Mouse (Mus musculus) midbrain, embryonic 13.5 days (tissue): ENCODE results near the gene Gm11555. TPM values are rescaled to one million over a fixed set of nuclear protein-coding genes. Genes with fewer than 3 reads are reported as not detected.

Source experiments
- polyA plus RNA-seq: library from polyadenylated mRNA; unstranded; fragments of >200 nt; fragmentation: Nextera tagmentation; extraction: Ambion mirVana; gene quantifications from 2 replicates; pipeline ENCODE4 v1.2.1, GENCODE M21; 2015

Gene Gm11555
- polyA plus RNA-seq, 1 experiment from 2014 or later: not detected

Other genes with a start within 250 kb of the Gm11555 start
- 0.13 TPM in 1 of 2 replicates, not detected in the other for gene Krt12, start 228.0 kb downstream of the Gm11555 start, polyA plus RNA-seq
- 0.10 TPM in 1 of 2 replicates, not detected in the other for gene Krt20, start 212.1 kb downstream of the Gm11555 start, polyA plus RNA-seq
- not detected in 2 replicates for gene Krt23, start 157.1 kb downstream of the Gm11555 start, polyA plus RNA-seq
- gene Krt39, start 128.9 kb downstream of the Gm11555 start, polyA plus RNA-seq: not detected in 2 replicates
- not detected in 2 replicates for gene Krt40, start 107.1 kb downstream of the Gm11555 start, polyA plus RNA-seq
- gene Krtap3-3, start 99.4 kb downstream of the Gm11555 start, polyA plus RNA-seq: not detected in 2 replicates
- gene Krtap3-2, start 93.4 kb downstream of the Gm11555 start, polyA plus RNA-seq: not detected in 2 replicates
- not detected in 2 replicates for gene Gm11939, start 90.8 kb downstream of the Gm11555 start, polyA plus RNA-seq
- not detected in 2 replicates for gene Krtap3-1, start 83.6 kb downstream of the Gm11555 start, polyA plus RNA-seq
- not detected in 2 replicates for gene Krtap1-5, start 69.2 kb downstream of the Gm11555 start, polyA plus RNA-seq
- not detected in 2 replicates for gene Krtap1-4, start 66.6 kb downstream of the Gm11555 start, polyA plus RNA-seq
- not detected in 2 replicates for gene Krtap1-3, start 58.9 kb downstream of the Gm11555 start, polyA plus RNA-seq
- gene Krtap9-3, start 52.1 kb downstream of the Gm11555 start, polyA plus RNA-seq: not detected in 2 replicates
- gene Gm11938, start 46.9 kb downstream of the Gm11555 start, polyA plus RNA-seq: not detected in 2 replicates
- not detected in 2 replicates for gene Gm11937, start 40.0 kb downstream of the Gm11555 start, polyA plus RNA-seq
- gene Krtap2-4, start 35.4 kb downstream of the Gm11555 start, polyA plus RNA-seq: not detected in 2 replicates
- not detected in 2 replicates for gene Gm11562, start 29.8 kb downstream of the Gm11555 start, polyA plus RNA-seq
- gene Krtap4-1, start 22.0 kb downstream of the Gm11555 start, polyA plus RNA-seq: not detected in 2 replicates
- gene Krtap4-2, start 15.2 kb downstream of the Gm11555 start, polyA plus RNA-seq: not detected in 2 replicates
- not detected in 2 replicates for gene Krtap4-7, start 6.1 kb downstream of the Gm11555 start, polyA plus RNA-seq
- not detected in 2 replicates for gene Gm11563, start 8.7 kb upstream of the Gm11555 start, polyA plus RNA-seq
- not detected in 2 replicates for gene Krtap4-6, start 15.7 kb upstream of the Gm11555 start, polyA plus RNA-seq
- gene Gm14190, start 40.5 kb upstream of the Gm11555 start, polyA plus RNA-seq: not detected in 2 replicates
- not detected in 2 replicates for gene Gm14180, start 84.1 kb upstream of the Gm11555 start, polyA plus RNA-seq
- not detected in 2 replicates for gene Gm11595, start 122.7 kb upstream of the Gm11555 start, polyA plus RNA-seq
- gene Krtap4-8, start 130.5 kb upstream of the Gm11555 start, polyA plus RNA-seq: not detected in 2 replicates
- not detected in 2 replicates for gene Krtap4-9, start 135.0 kb upstream of the Gm11555 start, polyA plus RNA-seq
- gene Gm11596, start 143.2 kb upstream of the Gm11555 start, polyA plus RNA-seq: not detected in 2 replicates
- not detected in 2 replicates for gene Gm11569, start 148.7 kb upstream of the Gm11555 start, polyA plus RNA-seq
- not detected in 2 replicates for gene Gm11554, start 154.2 kb upstream of the Gm11555 start, polyA plus RNA-seq
- not detected in 2 replicates for gene Krtap4-13, start 159.7 kb upstream of the Gm11555 start, polyA plus RNA-seq
- not detected in 2 replicates for gene Gm11564, start 165.4 kb upstream of the Gm11555 start, polyA plus RNA-seq
- not detected in 2 replicates for gene 2300003K06Rik, start 187.8 kb upstream of the Gm11555 start, polyA plus RNA-seq
- not detected in 2 replicates for gene Krtap4-16, start 201.4 kb upstream of the Gm11555 start, polyA plus RNA-seq
- not detected in 2 replicates for gene Gm11568, start 207.7 kb upstream of the Gm11555 start, polyA plus RNA-seq
- not detected in 2 replicates for gene Gm11559, start 214.2 kb upstream of the Gm11555 start, polyA plus RNA-seq
- gene Krtap9-1, start 223.2 kb upstream of the Gm11555 start, polyA plus RNA-seq: not detected in 2 replicates
- not detected in 2 replicates for gene Gm11567, start 229.0 kb upstream of the Gm11555 start, polyA plus RNA-seq